Mouse (Mus musculus) liver, embryonic 11.5 days (tissue): ENCODE measurements around the gene Arrb1. TPM values are rescaled to one million over a fixed set of nuclear protein-coding genes. Genes with fewer than 3 reads are reported as not detected.

Experiments
- ATAC-seq: fragments of 200-750 bp; cut with Nextera tagmentation; replicated peaks from 2 replicates; pipeline ENCODE4 v1.8.0; 2017; ENCODE audit warnings: moderate number of reproducible peaks, mild to moderate bottlenecking, moderate TSS enrichment, moderate library complexity; ENCODE audit not compliant: low FRiP score
- DNase-seq: peaks from one replicate; pipeline ENCODE4 v3.0.0-alpha.2; 2017; ENCODE audit warnings: low spot score
- H3K27ac ChIP-seq: fragments of 300-500 bp; sonication (generic); 2 replicates; pipeline ENCODE4 v1.5.1; 2014; ENCODE audit warnings: mild to moderate bottlenecking, low read depth, low read length, control low read depth
- H3K27me3 ChIP-seq: fragments of 300-500 bp; sonication (generic); replicated peaks from 2 replicates; pipeline ENCODE4 v1.6.1; 2014; ENCODE audit warnings: low read length, mixed read lengths; ENCODE audit not compliant: control insufficient read depth, insufficient read depth
- H3K36me3 ChIP-seq: fragments of 300-500 bp; sonication (generic); 2 replicates; pipeline ENCODE4 v1.6.1; 2014; ENCODE audit warnings: mild to moderate bottlenecking, low read length, moderate library complexity, mixed read lengths; ENCODE audit not compliant: control insufficient read depth, insufficient read depth
- H3K4me1 ChIP-seq: fragments of 300-500 bp; sonication (generic); replicated peaks from 2 replicates; pipeline ENCODE4 v1.6.1; 2014; ENCODE audit warnings: low read length, mixed read lengths; ENCODE audit not compliant: control insufficient read depth, insufficient read depth
- H3K4me2 ChIP-seq: fragments of 300-500 bp; sonication (generic); 2 replicates; pipeline ENCODE4 v1.6.1; 2014; ENCODE audit warnings: mild to moderate bottlenecking, control low read depth, moderate library complexity
- H3K4me3 ChIP-seq: fragments of 300-500 bp; sonication (generic); 2 replicates; pipeline ENCODE4 v1.5.1; 2014; ENCODE audit warnings: low read depth, low read length, control low read depth
- H3K9ac ChIP-seq: fragments of 300-500 bp; sonication (generic); 2 replicates; pipeline ENCODE4 v1.6.1; 2014; ENCODE audit warnings: low read depth, low read length, control low read depth
- H3K9me3 ChIP-seq: fragments of 300-500 bp; sonication (generic); 2 replicates; pipeline ENCODE4 v1.6.1; 2016; ENCODE audit warnings: low read length, inconsistent platforms, mixed read lengths; ENCODE audit not compliant: control insufficient read depth
- WGBS: fragments of 180-500 bp; shearing (Covaris S2); extraction: QIAGEN DNeasy Blood & Tissue Kit; methylation state at CpG from one replicate; pipeline ENCODE4 v1.1.7; 2014; 5-methylcytosine and 5-hydroxymethylcytosine counted together
- polyA plus RNA-seq: library from polyadenylated mRNA; unstranded; fragments of >200 nt; fragmentation: Nextera tagmentation; extraction: Ambion mirVana; gene quantifications from 2 replicates; pipeline ENCODE4 v1.2.1, GENCODE M21; 2014

Gene Arrb1
- polyA plus RNA-seq, 1 experiment from 2014 or later = 27.9 TPM

DNA sequence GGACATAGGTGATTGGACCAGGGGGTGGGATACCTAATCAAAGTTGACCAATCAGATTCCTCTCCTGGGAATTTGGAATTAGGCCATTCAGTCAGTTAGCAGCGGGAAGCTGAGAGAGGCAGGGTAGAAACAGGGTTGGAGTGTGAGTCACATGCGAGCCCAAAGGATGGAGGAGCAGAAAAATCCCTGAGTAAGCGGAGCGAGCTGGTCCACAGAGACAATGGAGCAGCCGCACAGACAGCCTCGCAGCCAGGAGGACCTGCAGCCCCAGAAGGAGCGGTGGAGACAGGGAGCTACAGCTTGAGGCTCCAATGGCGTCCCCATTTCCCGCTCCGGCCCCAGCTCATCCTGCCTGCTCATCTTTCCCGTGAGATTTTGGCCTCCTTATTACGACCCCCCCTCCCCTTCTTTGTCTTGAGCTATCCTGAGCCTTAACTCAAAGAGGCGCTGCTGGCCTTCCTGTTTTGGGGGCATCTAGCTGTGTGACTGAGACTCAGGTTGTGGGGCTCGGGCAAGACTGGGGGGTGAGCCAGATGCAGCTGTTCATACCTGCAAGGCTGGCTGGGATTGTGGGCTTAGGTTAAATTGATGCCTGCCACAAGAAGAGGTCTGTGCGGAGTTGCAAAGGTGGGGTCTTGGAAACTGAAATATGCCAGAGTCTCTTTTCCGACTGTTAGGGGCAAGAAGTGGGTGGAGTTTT is 44.4 kb downstream of the Arrb1 start:
- no peak overlapping the region for H3K4me3 ChIP-seq
- no peaks in the 10 kb centered on the region for H3K27me3 ChIP-seq
- 29% methylated on average over 16 of the region's 16 CpGs for WGBS
- ATAC-seq (no peak), DNase-seq (no peak)
- H3K27ac ChIP-seq = peak overlapping the region; percentile 38
- H3K9ac ChIP-seq = no peak overlapping the region
- H3K9me3 ChIP-seq = no peaks in the 10 kb centered on the region
- H3K4me1 ChIP-seq = peaks cover 29% of the 10 kb centered on the region
- peak overlapping the region; percentile 31 for H3K4me2 ChIP-seq
- peaks cover 5% of the 10 kb centered on the region; the same call in 1 of the 2 replicates for H3K36me3 ChIP-seq

DNA sequence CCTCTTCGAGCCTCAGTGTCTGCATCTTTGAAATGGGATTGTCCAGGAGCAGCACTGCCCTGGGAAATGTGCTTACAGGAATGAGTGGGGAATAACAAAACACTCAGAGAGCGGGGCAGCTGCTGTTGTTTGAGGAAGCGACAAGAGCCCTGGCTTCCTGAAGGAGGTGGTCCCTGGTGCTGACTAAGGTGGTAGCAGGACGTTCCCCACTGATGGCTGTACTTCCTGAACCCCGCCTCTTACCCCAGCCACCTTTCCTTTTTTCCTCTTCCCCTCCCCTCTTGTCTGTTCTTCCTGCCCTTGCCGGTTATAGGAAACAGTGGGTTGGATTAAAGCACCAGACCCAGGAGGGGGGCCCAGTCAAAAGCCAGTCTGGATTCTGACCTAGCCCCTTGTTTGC is 45.0 kb downstream of the Arrb1 start:
- DNase-seq (no peak), ATAC-seq (no peak)
- H3K4me3 ChIP-seq = no peak overlapping the region
- H3K9me3 ChIP-seq = no peaks in the 10 kb centered on the region
- H3K4me2 ChIP-seq = peak overlapping the region; percentile 31; the same call in 1 of the 2 replicates
- H3K36me3 ChIP-seq = peaks cover 6% of the 10 kb centered on the region; the same call in 1 of the 2 replicates
- H3K27me3 ChIP-seq = no peaks in the 10 kb centered on the region
- peak overlapping the region; percentile 38 for H3K27ac ChIP-seq
- H3K9ac ChIP-seq = no peak overlapping the region
- H3K4me1 ChIP-seq = peaks cover 29% of the 10 kb centered on the region
- WGBS = 33% methylated on average over 6 of the region's 6 CpGs

DNA sequence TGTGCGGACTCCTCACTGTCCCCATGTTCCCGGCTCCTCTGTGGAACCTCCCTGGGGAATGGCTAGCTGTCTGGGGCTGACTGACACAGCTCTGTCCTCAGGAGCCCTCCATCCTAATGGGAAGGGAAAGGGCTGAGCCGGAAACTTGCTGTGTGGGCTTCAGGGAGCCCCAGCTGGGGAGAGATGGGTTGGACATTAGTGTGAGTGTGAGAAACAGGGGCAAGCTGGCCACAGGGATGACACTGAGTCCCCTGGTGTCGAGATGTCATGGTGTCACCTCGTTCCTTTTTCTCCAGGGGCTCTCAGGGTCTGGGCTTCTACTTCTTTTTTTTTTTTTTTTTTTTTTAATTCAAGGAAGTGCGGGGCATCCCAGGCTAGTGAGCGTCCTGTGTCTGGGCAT is 47.0 kb downstream of the Arrb1 start:
- no peaks in the 10 kb centered on the region for H3K27me3 ChIP-seq
- H3K9me3 ChIP-seq = no peaks in the 10 kb centered on the region
- no peak for DNase-seq
- 64% methylated on average over 7 of the region's 7 CpGs for WGBS
- H3K36me3 ChIP-seq = peaks cover 6% of the 10 kb centered on the region; the same call in 1 of the 2 replicates
- no peak overlapping the region for H3K4me3 ChIP-seq
- ATAC-seq = no peak
- H3K4me1 ChIP-seq = peaks cover 29% of the 10 kb centered on the region
- H3K4me2 ChIP-seq = no peak overlapping the region
- no peak overlapping the region for H3K9ac ChIP-seq
- 0 out of 2 replicates have a peak overlapping the region, but pooled peaks have one; percentile 7 for H3K27ac ChIP-seq

DNA sequence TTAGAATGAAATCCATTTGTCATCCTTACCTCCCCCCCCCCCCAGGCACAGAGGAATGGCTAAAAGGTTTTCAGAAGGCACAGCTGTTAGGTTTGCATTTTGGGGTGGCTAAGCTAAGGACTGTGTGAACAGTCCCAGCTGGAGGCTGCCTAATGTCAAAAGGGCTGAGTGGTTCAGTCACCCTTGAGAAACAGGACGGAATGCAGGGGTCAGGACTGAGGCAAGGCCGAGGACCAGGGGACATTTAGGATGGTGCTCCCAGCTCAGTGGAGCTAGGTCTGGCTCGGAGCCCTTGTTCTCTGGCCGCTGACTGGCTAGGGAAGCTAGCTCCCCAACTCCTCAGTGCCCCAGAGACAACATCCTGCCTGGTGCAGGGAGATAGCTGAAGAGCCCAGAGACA is 47.6 kb downstream of the Arrb1 start:
- 75% methylated on average over 4 of the region's 4 CpGs for WGBS

DNA sequence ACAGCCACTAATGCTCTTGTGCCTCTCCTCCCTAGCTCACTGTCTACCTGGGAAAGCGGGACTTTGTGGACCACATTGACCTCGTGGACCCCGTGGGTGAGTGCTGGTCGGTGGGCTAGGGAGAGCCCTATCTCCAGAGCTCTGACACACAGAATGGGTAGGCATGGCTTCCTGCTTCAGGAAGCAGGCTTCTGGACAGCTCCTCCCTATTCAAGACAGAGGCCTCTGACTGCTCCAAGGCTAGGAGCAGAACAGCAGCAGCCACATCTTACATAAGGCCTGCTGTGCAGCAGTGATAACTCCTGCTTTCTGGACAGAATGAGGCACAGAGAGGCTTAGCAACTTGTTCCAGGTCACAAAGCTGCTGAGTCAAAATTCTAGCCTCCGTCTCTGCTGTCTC is 48.4 kb downstream of the Arrb1 start:
- DNase-seq (no peak), ATAC-seq (peak; percentile 23; the same call in 1 of the 2 replicates)
- 56% methylated on average over 5 of the region's 5 CpGs for WGBS
- no peak overlapping the region for H3K27ac ChIP-seq
- no peaks in the 10 kb centered on the region for H3K9me3 ChIP-seq
- peaks cover 29% of the 10 kb centered on the region for H3K4me1 ChIP-seq
- no peaks in the 10 kb centered on the region for H3K27me3 ChIP-seq
- peaks cover 8% of the 10 kb centered on the region; the same call in 1 of the 2 replicates for H3K36me3 ChIP-seq
- no peak overlapping the region for H3K9ac ChIP-seq
- no peak overlapping the region for H3K4me3 ChIP-seq
- H3K4me2 ChIP-seq = no peak overlapping the region

More for the DNA sequence above, 47.6 kb downstream of the Arrb1 start:
- peaks cover 29% of the 10 kb centered on the region for H3K4me1 ChIP-seq
- ATAC-seq (no peak), DNase-seq (no peak)
- no peaks in the 10 kb centered on the region for H3K27me3 ChIP-seq
- H3K4me2 ChIP-seq = no peak overlapping the region
- no peak overlapping the region for H3K4me3 ChIP-seq
- H3K36me3 ChIP-seq = peaks cover 7% of the 10 kb centered on the region; the same call in 1 of the 2 replicates
- no peak overlapping the region for H3K27ac ChIP-seq
- no peak overlapping the region for H3K9ac ChIP-seq
- H3K9me3 ChIP-seq = no peaks in the 10 kb centered on the region

DNA sequence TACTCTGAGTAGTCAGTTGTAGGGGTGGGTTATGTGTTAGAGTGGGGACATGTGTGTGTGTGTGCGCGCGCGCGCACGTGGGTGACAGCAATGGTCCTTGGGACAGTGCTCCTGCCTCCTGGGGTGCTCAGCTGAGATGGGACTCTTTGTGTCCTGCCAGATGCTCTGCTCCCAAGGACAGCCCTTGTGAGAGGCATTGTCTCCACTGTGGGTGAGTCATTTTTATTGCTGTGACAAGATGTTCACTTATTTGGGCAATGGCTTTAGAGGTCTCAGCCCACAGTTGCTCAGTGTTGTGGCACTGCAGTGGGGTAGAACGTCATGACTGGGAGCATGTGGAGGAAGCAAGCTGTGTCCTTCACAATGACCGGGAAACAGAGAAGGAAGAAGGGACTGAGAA is 50.7 kb downstream of the Arrb1 start:
- Histone ChIP-seq H3K9ac (no peak overlapping the region), H3K36me3 (peaks cover 12% of the 10 kb centered on the region; the same call in 1 of the 2 replicates), H3K27ac (no peak overlapping the region), H3K4me1 (peaks cover 23% of the 10 kb centered on the region), H3K4me3 (no peak overlapping the region), H3K27me3 (no peaks in the 10 kb centered on the region), H3K9me3 (no peaks in the 10 kb centered on the region), H3K4me2 (no peak overlapping the region)
- no peak for DNase-seq
- WGBS = 90% methylated on average over 8 of the region's 8 CpGs
- ATAC-seq = no peak

DNA sequence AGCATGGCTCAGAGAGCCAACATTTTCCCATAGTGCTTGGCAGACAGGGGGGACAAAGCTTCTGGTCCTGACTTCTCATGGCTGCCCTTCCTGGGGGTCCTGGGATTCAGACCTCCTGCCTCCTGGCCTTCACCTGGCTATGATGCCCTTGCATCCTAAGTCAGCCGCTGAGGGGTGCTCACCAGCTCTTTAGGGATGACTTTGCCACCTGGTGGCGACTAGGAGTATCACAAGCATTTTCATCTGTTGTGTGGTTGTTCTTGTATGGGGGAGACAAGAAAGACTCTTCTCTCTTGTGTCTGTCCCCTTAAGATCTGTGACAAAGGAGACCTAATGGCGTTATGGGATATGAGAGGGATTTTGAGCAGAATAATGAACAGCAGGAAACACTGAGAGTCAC is 54.8 kb downstream of the Arrb1 start:
- peaks cover 37% of the 10 kb centered on the region for H3K4me1 ChIP-seq
- H3K4me2 ChIP-seq = no peak overlapping the region
- ATAC-seq = no peak
- WGBS = 21% methylated on average over 3 of the region's 3 CpGs
- no peaks in the 10 kb centered on the region for H3K9me3 ChIP-seq
- no peak overlapping the region for H3K4me3 ChIP-seq
- H3K9ac ChIP-seq = no peak overlapping the region
- no peak for DNase-seq
- no peak overlapping the region for H3K27ac ChIP-seq
- peaks cover 16% of the 10 kb centered on the region for H3K36me3 ChIP-seq
- H3K27me3 ChIP-seq = no peaks in the 10 kb centered on the region

DNA sequence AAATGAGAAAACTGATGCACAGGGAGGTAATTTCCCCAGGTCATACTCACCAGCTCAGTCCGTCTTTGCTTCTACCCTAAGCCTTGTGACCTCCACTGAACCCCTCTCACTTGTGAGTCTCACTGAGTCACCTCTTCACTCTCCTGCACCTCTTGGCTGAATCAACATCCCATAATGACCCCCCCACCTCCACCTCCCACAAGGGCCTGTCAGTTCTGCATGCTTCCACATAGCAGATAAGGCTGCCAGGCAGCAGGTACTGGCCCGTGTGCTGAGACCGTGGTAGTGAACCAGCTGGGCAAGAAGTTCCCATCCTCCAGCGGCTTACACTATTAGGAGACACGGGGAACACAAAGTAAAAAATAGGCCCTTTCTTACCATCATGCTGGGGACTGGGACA is 55.4 kb downstream of the Arrb1 start:
- Histone ChIP-seq H3K27me3 (no peaks in the 10 kb centered on the region), H3K4me2 (no peak overlapping the region), H3K36me3 (peaks cover 17% of the 10 kb centered on the region), H3K4me3 (no peak overlapping the region), H3K9me3 (no peaks in the 10 kb centered on the region), H3K9ac (no peak overlapping the region), H3K27ac (no peak overlapping the region; the same call in 1 of the 2 replicates), H3K4me1 (peaks cover 37% of the 10 kb centered on the region)
- ATAC-seq = no peak
- no peak for DNase-seq
- WGBS = 69% methylated on average over 5 of the region's 5 CpGs

DNA sequence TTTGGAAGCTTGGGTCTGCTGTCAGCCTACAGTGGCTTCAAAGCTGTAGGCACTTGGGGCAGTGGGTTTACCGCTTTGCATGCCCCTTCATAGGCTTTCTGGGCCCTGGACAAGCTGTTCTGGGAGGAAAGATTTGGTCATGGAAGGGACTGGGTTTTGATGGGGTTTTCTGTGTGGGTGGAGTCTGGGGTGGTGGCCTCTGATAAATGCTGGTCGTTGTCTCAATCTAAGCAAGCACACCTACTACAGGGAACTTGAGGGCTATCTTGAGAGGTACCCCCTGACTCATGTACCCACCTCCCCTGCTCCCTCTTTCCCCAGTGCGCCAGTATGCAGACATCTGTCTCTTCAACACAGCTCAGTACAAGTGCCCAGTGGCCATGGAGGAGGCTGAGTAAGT is 57.4 kb downstream of the Arrb1 start:
- Histone ChIP-seq H3K4me3 (peak overlapping the region; percentile 65), H3K4me2 (peak overlapping the region; percentile 69), H3K36me3 (peaks cover 30% of the 10 kb centered on the region), H3K27ac (peak overlapping the region; percentile 99), H3K27me3 (no peaks in the 10 kb centered on the region), H3K4me1 (peaks cover 46% of the 10 kb centered on the region), H3K9ac (peak overlapping the region; percentile 58), H3K9me3 (no peaks in the 10 kb centered on the region)
- WGBS = 56% methylated on average over 3 of the region's 3 CpGs
- ATAC-seq (peak; percentile 63), DNase-seq (no peak)
